Mouse (Mus musculus) cortical plate, adult 2 months (tissue): ENCODE results near the gene Bak1. TPM values are rescaled to one million over a fixed set of nuclear protein-coding genes. Genes with fewer than 3 reads are reported as not detected.

Experiments
- H3K27ac ChIP-seq: fragments of 200-500 bp; 2 replicates; pipeline ENCODE4 v1.5.1; 2012; ENCODE audit warnings: low read length, control low read depth, inconsistent platforms; ENCODE audit not compliant: insufficient read depth
- H3K4me1 ChIP-seq: fragments of 200-500 bp; 2 replicates; pipeline ENCODE4 v1.6.1; 2011; ENCODE audit warnings: low read length; ENCODE audit not compliant: control insufficient read depth, insufficient read depth
- H3K4me3 ChIP-seq: fragments of 200-500 bp; 2 replicates; pipeline ENCODE4 v1.5.1; 2011; ENCODE audit warnings: mild to moderate bottlenecking, low read length, control low read depth; ENCODE audit not compliant: insufficient read depth
- CTCF ChIP-seq: fragments of 200-500 bp; IDR thresholded peaks from 2 replicates; pipeline ENCODE4 v1.5.1; 2011; ENCODE audit warnings: mild to moderate bottlenecking, control low read depth, low read length; ENCODE audit not compliant: insufficient read depth; ENCODE audit errors: extremely low read depth
- POLR2A ChIP-seq: fragments of 200-500 bp; IDR thresholded peaks from 2 replicates; pipeline ENCODE4 v1.6.1; 2011; ENCODE audit warnings: mild to moderate bottlenecking, low read length, control low read depth; ENCODE audit not compliant: insufficient read depth; ENCODE audit errors: extremely low read depth
- polyA plus RNA-seq: library from polyadenylated mRNA; depleted of rRNA; stranded (reverse); fragments of >200 nt; gene quantifications from 2 replicates; pipeline ENCODE4 v1.2.3, GENCODE M21; 2012

Bak1 gene
- polyA plus RNA-seq, 1 experiment, result 19.3 TPM

DNA sequence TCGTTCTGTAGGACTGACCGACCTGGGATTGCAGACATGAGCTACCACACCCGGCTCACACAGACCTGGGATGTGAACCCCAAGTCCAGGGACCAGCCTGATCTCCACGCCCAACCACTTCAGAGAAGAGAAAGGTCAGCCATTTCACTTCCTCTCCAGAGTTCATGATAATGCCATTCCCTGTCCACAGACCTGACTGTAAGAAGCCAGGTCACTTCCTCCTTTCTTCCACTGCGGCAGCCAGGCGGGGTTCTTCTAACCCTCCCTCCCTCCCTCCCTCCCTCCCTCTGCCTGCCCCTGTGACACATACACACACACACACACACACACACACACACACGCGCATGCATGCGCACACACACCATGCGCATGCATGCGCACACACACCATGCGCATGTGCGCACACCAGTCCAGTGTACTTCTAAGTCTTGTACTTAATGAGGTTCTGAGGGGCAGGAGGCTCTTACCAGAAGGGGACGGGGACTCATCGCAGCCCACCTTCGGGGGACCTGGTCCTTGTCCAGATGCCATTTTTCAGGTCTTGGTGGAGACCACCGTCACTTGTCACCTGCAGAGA, 3.4 kb downstream of the Bak1 start:
- Histone ChIP-seq H3K4me1 (no peaks in the 10 kb centered on the region), H3K4me3 (no peak overlapping the region), H3K27ac (no peak overlapping the region)
- TF ChIP-seq CTCF (no peak), POLR2A (no peak)

DNA sequence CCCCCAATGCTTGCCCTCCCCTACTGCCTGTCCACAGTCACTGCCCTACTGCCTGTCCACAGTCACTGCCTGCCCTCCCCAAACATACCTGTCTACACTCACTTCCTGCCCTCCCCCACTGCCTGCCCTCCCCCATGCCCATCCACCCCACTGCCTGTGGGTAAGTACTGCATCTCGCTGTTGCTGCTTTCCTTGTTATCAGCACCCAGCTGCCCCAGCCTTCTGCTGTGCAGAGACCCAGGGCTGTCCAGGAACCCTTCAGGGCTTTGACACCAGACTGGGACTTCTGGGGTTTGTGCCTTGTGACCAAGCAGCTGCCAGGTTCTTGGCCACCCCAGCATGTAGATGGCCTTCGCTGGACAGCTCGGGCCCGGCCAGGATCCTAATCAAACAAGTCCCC, 5.5 kb downstream of the Bak1 start:
- Histone ChIP-seq H3K4me1 (no peaks in the 10 kb centered on the region), H3K4me3 (no peak overlapping the region), H3K27ac (no peak overlapping the region)
- TF ChIP-seq CTCF, result no peak
- no peak for TF ChIP-seq POLR2A

DNA sequence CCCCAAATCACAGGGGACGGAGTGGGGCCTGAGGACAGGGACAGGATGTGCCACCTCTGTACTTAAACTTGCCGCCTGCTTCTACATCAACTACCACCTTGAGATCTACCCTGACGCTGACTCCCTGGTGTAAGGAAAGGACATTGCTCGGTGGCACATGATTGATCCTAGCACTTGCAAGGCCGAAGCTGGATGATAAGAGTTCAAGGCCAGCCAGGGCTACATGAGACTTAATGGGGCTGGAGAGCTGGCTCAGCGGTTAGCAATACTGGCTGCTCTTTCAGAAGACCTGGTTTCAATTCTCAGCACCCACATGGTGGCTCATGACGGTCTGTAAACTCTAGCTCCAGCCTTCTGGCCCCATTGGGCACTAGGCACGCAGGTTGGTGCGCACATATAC, 7.1 kb downstream of the Bak1 start:
- TF ChIP-seq POLR2A, result no peak
- TF ChIP-seq CTCF, result no peak
- H3K4me1 ChIP-seq, result no peaks in the 10 kb centered on the region; the same call in 1 of the 2 replicates
- H3K4me3 ChIP-seq, result no peak overlapping the region
- no peak overlapping the region for H3K27ac ChIP-seq

DNA sequence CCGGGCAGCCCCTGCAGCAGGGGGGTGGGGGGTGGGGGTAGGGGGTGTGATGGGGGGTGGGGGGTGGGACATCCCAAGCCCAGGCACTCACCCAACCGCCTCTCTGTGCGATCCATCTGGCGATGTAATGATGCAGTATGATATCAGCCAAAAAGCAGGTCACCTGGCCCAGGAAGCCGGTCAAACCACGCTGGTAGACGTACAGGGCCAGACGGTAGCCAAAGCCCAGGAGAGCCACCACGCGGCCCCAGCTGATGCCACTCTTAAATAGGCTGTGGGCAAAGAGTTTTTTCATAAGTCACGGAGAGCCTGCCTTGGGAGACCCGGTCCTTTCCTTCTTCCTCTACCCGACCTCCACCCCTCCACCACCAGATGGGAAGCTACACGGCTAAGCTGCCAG, 7.7 kb downstream of the Bak1 start:
- H3K27ac ChIP-seq, result no peak overlapping the region
- no peak for TF ChIP-seq POLR2A
- TF ChIP-seq CTCF, result no peak
- no peaks in the 10 kb centered on the region; the same call in 1 of the 2 replicates for H3K4me1 ChIP-seq
- H3K4me3 ChIP-seq, result no peak overlapping the region

- no peaks in the 10 kb centered on the region; the same call in 1 of the 2 replicates for H3K4me1 ChIP-seq
- no peak overlapping the region; the same call in 1 of the 2 replicates for H3K4me3 ChIP-seq
- H3K27ac ChIP-seq, result peak overlapping the region; percentile 54
- no peak for TF ChIP-seq CTCF
- no peak for TF ChIP-seq POLR2A
Observed at GRCm38 (mm10) chr17:27018555-27019196, 10.1 kb downstream of the Bak1 start.

- peak overlapping the region; percentile 51 for H3K27ac ChIP-seq
- TF ChIP-seq CTCF, result no peak
- TF ChIP-seq POLR2A, result peak; percentile 61; the same call in 1 of the 2 replicates
- peak overlapping the region; percentile 35 for H3K4me3 ChIP-seq
- H3K4me1 ChIP-seq, result no peaks in the 10 kb centered on the region; the same call in 1 of the 2 replicates
Observed at GRCm38 (mm10) chr17:27017564-27018499, 11.0 kb downstream of the Bak1 start.

DNA sequence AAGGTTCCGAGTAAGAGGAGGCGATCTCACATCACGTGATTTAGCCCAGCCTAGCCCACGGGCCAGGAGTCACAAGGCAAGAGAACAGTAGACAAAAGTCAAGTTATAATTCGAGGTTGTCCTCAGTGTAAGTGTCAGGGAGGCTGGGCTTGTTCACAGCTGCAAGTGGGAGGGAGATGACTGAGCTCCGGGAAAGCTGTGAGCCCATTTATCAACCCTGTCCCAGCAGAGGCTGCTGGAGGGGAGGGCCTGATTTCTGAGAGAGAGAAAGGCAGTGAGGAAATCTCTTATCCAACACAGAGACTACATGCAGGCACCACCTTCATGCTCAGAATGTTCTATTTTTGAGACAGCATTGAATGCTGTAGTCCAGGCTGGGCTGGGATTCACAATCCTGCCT, 15.9 kb downstream of the Bak1 start:
- Histone ChIP-seq H3K27ac (0 out of 2 replicates have a peak overlapping the region, but pooled peaks have one; percentile 36), H3K4me1 (peaks cover 2% of the 10 kb centered on the region), H3K4me3 (no peak overlapping the region)
- TF ChIP-seq POLR2A, result no peak
- no peak for TF ChIP-seq CTCF

DNA sequence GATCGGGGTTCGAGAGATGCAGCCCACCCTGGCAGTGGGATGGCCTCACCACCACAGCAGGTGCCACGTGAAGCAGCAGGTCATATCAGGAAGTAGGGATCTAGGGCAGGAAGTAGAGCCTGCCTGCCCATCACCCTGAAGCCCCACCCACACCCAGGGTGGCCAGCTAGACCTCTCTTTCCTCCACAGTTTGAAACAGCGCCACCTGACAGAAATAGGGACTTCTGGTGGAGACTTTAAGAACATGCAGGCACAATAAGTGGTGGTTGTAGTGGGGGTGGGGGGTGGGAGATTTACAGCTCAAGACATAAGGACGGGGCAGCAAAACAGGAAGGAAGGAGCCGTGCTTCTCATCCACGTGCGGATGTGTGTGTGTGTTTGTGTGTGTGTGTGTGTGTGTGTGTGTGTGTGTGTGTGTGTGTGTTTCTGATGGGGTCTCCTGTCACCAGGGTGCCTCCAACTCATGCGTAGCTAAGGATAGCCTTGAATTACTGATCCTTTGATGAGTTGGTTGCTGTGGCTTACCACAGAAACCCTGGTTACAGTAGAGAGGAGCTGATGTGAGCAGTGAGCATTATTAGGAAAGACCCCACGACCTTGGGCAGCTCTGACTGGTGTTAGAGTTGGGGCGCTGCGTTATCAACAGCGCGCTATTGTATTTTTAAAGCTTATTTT, 16.7 kb downstream of the Bak1 start:
- no peak for TF ChIP-seq CTCF
- no peak for TF ChIP-seq POLR2A
- Histone ChIP-seq H3K27ac (peak overlapping the region; percentile 66), H3K4me3 (no peak overlapping the region), H3K4me1 (peaks cover 2% of the 10 kb centered on the region)

- H3K27ac ChIP-seq, result peak overlapping the region; percentile 66; the same call in 1 of the 2 replicates
- TF ChIP-seq POLR2A (no peak), CTCF (no peak)
Observed at GRCm38 (mm10) chr17:27011167-27011566, 17.6 kb downstream of the Bak1 start.

More at GRCm38 (mm10) chr17:27011167-27011566, 17.6 kb downstream of the Bak1 start:
- H3K4me3 ChIP-seq, result no peak overlapping the region
- peaks cover 2% of the 10 kb centered on the region for H3K4me1 ChIP-seq
